Mouse (Mus musculus): ENCODE results near the gene Atg2a.

GRCm38 (mm10) chr19:6273592-6273991, 32.1 kb downstream of the Atg2a start:
- TF ChIP-seq POLR2A (IDR thresholded peaks at IDR 0.05; ENCODE audit: low read depth, low read length) (no peak), CTCF (IDR thresholded peaks at IDR 0.05; ENCODE audit: extremely low read depth, insufficient read depth, insufficient read length, insufficient replicate concordance) (no peak)

All from spleen, adult 2 months (tissue).